Mouse (Mus musculus) lung, adult 18-20 months (tissue): Measurements from ENCODE around the gene Gm27179.
"Not testable (repeated sequence)": the region's sequence is repeated elsewhere in the genome, so short reads cannot be mapped to it uniquely, and the experiment has no call there.

Source experiments
- DNase-seq, 2 experiments: peaks; one replicate each; pipeline ENCODE4 v3.0.0; 2022; ENCODE audit warnings: mixed read lengths in 2 of 2

The Gm27179 gene

DNA sequence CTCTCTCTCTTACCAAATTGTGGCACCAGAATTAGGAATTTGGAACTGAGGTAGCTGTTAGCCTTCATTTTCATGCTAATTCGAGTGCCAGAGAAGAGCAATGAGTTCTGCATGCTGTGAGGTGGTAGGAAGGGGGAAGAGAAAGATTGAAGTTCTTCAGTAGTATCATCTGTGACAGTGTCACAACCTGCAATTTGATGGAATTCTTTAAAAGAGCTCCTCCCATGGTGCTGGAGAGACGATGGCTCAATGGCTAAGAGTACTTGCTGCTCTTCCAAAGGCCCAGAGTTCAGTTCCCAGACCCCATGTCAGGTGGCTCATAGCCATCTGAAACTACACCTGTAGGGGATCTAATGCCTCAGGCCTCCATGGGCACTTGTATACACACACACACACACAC, at the start of gene Gm27179:
Gene Gm27179 (minus strand): TSS at position 101 of the 400 bp plus-strand sequence.
- DNase-seq, result not testable (repeated sequence)

- not testable (repeated sequence) for DNase-seq
Observed at GRCm38 (mm10) chr14:69557550-69557949, 45.2 kb upstream of the Gm27179 start.

DNA sequence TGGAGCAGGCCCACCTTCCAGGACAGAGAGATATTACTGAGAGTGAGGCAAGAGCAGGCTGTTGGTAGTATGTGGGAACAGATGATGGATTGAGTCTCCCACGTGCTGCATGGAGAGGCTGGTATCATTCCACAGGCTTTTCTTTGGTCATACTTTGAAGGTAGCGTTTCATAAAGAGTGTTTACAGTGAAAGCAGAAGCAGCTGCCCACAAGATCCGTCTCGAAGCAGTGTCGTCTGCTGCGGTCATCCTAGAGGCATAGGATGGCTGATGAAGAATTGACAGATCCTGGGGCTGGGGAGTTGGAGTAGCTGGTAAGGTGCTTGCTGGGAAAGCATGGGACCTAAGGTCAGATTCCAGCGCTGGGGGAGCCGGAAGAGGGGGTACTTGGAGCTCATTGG, 44.5 kb upstream of the Gm27179 start:
- not testable (repeated sequence) for DNase-seq

DNA sequence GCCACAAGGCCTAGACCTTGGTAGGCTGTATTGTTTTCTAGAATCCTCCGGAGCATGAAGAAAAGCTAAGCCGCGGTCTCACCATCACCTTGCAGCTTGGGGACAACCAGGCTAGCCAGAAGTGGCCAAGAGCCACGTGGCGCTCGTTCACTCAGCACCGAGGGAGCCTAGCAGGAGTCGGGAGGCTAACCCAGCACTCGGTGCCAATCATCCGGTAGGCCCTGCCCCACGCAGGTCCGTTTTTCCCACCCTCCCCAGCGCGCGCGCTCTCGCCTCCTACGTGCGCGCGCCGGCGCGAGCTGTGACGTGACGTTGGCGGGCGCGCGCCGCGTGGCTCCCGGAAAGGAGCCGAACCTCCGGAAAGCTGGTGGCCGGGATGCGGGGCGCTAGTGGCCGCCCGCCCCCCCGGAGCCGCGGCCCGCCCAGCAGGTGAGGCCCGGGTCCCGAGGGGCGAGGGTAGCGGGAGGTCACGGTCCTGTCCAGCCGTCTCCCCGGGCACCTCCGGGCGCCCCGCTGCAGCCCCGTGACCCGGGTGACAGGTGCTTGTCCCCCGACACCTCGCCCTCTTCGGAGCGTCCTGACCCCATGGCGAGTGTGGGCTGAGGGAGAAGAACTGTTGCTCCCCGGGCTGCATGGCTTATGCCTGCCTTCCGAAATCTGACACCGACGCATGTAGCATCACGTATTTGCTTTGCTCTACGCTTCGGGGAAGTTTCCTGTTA, 42.9 kb upstream of the Gm27179 start, which contains the start of gene Entpd4b:
Gene Entpd4b (plus strand): TSS at position 315 of the 722 bp plus-strand sequence.
- not testable (repeated sequence) for DNase-seq

- not testable (repeated sequence) for DNase-seq
Observed at GRCm38 (mm10) chr14:69547310-69547709, 35.0 kb upstream of the Gm27179 start.

DNA sequence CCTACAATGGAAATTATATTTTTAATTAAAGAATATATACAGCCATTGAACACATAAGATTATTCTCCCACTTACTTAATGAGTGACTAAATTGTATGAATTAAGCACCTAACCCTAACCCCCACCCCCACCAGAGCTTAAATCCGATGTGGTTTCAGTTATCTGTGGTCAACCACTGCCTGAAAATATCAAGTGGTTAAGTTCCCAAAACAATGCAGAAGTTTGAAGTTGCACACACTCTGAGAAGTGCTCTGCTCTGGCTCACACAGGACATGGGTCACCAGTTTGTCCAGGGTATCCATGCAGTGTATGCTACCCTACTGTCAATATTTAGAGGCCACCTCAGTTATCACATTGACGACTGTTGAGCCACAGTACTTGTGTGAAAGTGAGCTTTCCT, 32.7 kb upstream of the Gm27179 start:
- not testable (repeated sequence) for DNase-seq

DNA sequence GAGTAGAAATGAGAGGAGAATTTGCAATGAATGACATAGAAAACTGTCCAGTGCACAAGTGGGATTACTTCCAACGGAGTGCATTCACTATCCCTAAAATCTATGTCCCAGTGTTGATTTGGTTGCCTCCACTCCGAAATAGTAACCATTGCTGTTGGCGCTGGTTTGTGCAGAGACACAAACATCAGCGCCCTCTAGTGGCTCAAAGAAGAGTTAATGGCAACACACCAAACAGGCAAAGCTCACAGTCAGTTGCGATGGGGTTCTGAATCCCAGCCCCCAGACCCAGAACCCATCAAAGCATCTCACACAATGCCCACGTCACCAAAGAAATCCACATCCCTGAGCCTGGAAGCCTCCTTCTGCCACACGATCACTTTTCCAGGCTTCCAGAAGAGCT, 31.7 kb upstream of the Gm27179 start:
- not testable (repeated sequence) for DNase-seq

DNA sequence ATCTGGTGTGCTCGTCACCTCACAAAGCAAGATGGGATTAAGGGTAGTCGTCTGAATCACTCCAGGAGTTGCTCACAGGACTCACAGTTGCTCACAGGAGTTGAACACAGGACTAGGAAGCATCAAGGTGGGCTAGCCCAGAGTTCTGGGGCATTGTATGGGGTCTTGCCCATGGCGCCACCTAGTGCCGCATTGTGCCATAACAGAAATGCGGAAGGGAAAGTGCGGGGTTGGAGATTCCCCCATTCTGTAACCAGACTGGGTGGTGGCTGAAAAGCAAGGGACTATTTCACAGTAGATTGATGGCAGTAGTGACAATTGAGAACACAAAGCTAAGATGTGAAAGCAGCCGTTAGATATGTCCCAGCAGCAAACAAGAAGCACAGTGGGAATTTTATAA, 30.3 kb upstream of the Gm27179 start:
- not testable (repeated sequence) for DNase-seq

DNA sequence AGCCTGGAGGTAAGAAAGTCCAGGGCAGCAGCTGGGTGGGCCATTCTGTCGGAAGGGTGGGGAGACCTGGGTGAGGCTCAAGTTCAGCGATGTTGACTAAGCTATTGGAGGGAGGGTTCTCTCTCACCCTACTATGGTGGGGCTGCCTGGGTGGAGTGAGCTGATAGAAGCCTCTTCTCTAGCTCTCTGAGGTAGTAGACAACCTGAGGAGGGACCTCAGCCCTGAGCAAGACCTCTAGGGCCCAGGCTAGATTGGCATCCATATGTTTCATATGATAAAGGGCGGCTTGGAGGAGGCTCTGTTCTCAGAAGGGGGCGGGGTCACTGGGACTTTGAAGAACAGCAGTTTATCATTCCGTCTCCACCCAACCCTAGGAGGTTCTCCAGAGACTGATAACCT, 27.8 kb upstream of the Gm27179 start:
- DNase-seq, result not testable (repeated sequence)

DNA sequence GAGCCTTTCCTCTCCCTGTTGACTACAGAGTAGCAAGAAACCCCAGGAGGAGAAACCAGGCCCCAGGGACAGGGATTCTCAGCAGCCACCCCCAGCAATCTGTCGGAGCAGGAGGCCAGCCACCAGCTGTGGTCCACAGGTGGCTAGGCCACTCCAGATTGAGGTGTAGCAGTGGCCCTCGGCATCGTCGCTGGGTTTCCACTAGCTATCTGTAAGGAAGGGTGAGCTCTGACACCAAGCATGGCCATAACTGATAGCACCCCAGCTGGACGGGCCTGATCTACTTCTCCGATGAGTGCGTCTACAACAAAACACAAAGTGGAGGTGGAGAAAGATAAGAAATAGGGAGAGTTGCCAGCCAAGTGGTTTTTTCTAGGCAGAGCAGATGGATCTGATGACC, 24.2 kb upstream of the Gm27179 start:
- not testable (repeated sequence) for DNase-seq

DNA sequence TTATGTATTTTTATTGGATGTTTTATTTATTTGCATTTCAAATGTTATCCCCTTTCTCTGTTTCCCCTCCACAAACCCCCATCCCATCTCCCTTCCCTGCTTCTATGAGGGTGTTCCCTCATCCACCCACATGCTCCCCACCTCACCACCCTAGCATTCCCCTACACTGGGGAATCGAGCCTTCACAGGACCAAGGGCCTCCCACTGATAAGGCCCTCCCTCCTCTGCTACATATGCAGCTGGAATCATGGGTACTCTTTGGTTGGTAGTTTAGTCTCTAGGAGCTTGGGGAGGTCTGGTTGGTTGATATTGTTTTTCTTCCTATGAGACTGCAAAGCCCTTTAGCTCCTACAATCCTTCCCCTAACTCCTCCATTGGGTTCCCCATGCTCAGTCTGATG, 13.9 kb upstream of the Gm27179 start:
- not testable (repeated sequence) for DNase-seq

DNA sequence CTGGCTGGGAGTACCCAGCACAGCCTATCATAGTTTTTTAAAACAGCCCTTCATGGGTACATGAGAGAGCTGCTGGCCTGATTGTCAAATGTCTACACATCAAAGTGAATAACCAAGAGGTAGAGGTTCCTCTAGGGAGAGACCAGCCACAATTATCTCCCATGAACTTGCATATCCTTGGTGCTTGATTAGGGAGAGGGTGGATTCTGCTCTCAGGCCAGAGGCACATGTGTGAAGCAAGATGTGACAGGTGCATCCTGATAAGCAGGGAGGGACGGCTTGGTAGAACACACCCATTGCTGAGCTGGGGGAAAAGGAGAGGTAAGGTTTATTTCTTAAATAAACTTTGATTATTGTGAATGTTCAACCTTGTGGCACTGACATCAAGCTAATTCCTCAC, 10.7 kb upstream of the Gm27179 start:
- DNase-seq, result not testable (repeated sequence)

- not testable (repeated sequence) for DNase-seq
Observed at GRCm38 (mm10) chr14:69520810-69521209, 8.5 kb upstream of the Gm27179 start.

DNA sequence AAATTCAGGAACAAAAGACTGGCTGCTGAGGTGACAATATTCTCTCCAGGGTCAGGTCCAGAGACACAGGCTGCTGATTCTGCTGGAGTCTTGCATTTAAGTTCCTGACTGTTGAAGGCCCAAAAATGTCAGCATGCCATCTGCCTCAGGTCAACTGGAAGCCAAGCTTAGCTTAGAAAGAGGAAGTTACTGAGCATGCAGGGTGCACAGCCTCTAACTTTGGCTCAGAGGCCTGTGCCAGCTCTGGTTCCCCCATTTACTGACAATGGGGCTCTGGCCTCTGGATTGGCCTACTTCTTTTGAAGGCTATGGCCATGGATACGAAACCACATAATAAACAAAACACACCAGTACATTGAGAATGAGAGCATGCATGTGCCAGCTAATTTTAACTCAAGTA, 5.3 kb downstream of the Gm27179 start:
- not testable (repeated sequence) for DNase-seq

- not testable (repeated sequence) for DNase-seq
Observed at GRCm38 (mm10) chr14:69503174-69503573, 9.2 kb downstream of the Gm27179 start, which contains the start of gene Gm16867. TSS of gene Gm16867 (minus strand) at chr14:69503362.

DNA sequence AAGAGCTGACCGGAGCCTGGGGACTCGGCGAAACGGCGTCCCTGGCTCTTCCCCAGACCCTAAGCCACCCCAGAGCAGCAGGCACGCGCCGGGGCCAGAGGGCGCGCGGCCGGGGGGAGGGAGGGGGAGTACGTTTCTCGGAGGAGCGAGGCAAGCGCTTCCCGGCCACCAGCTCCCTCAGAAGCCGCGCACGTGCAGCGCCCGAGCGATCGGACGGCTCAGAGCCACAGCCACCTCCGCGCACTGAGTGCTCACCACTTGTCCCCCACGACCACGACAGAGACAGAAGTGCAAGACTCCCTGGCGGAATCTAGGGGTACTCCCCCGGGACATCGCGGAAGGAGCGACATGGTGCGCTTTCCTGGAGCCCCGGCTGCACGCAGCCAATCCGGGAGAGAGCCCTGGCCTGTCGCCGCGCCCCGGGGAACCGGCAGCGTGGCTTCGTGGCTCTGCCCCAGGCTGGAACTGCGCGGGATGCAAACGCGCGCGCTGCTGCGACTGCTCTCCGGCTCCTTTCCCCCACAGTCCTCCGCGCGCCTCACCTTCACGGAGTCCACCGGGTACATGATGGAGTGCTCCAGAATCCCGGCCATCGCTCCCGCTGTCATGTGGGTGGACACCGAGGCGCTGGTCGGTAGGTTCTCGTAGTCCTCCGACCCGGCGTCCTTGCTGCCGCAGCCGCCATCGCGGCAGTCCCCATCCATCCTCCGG, 9.8 kb downstream of the Gm27179 start:
- not testable (repeated sequence) for DNase-seq

- DNase-seq, result not testable (repeated sequence)
Observed at GRCm38 (mm10) chr14:69496259-69496658, 16.1 kb downstream of the Gm27179 start.

DNA sequence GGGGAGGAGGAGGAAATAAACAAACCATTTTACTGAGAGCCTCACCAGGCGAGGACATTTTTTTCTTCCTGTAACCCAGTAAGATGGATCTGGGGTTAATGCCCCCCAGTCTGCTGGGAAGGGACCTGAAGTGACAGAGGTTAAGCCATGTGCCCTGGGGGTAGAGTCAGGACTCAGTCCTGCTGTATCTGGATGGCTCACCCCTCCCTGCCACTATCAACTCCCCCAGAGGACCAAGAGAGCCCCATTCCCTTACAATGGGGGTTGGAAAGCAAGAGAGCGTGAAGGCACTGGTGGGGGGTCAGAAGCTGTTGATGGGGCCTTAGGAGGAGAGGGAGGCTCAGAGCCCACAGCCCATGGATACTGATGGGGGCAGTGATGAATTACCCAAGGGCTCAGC, 17.4 kb downstream of the Gm27179 start:
- DNase-seq, result not testable (repeated sequence)

DNA sequence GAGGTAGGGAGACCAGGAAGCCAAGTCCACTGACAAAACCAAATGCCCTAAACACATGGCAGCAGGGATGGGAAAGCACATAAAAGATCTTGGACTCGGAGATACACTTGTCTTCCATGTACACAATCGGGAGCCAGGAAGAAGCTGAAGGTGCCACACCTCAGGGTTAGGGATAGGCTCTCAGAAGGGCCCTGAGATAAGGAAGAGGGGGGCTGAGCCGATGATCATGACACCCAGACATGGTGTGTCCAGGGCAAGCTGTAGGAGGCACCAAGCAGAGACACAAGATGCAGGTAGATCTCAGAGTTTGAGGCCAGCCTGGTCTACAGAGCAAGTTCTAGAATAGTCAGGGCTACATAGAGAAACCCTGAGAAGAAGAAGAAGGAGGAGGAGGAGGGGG, 17.8 kb downstream of the Gm27179 start:
- DNase-seq, result not testable (repeated sequence)

DNA sequence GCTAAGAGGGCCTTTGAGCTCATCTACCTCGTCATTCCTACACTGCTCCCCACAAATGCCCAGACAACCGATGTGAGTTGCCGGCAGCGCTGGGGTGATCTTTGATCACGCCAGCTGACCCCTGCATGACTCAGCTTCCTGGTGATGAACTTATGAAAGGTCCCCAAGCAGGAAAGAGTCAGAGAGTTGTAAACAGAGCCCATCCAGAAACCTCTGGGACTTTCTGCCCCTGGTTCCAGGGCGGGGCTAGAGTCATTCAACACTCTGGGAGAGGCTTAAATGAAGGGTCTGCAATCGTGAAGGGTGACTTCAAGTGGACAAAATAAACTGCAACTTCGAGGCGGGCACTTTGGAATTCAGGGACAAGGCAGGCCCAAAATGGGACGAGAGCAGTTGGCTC, 24.3 kb downstream of the Gm27179 start:
- DNase-seq, result not testable (repeated sequence)

DNA sequence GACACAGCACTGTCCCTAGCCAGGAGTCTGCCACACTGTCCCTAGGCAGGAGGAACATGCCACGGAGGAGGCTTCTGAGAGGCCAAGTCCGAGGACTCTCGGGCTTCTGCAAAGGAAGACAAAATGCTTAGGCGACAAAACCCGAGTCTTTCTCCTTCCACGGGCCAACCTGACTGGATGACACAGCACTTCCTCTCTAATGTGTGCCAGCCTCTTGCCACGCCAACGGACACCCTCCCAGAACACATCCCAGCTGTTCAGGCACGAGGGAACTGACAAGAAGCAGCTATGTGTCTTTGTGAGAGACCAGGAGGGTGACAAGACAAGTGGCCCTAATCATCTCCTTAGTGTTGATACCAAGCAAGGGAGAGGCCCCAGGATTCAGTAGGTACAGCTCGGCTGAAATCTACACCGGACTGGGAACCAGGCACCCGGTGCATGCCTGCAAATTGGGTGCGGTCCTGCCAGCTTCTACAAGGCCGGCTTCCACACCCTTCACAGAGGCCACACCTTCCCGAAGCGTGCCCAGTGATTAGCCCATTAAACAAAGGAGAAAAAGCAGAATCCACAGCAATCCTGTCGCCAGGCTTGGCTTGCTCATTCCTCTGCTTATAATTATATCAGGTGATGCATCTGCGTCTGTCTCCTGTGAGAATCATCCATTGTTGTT, 26.7 kb downstream of the Gm27179 start:
- DNase-seq, result not testable (repeated sequence)

GRCm38 (mm10) chr14:69473941-69474646, 38.3 kb downstream of the Gm27179 start:
- DNase-seq, result not testable (repeated sequence)

DNA sequence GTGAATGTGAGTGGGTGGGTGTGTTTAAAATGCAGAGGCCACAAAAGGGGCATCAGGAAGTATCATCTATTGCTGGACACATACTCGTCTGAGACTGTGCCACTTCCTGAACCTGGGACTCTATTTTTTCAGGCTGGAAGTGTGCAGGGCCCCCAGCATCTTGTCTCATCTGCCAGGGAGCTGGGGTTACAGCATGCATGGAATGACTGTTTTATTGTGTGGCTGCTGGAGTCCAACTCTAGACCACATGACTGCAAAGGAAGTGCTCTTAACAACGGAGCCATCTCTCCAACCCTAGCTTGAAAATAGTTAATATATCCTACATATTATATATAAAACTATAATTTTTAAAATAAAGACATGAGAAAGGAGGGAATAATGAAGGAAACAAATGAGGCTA, 39.0 kb downstream of the Gm27179 start:
- not testable (repeated sequence) for DNase-seq
